Mouse (Mus musculus) heart, embryonic 14.5 days (tissue): ENCODE measurements around the gene Cacnb1. TPM values are rescaled to one million over a fixed set of nuclear protein-coding genes. Genes with fewer than 3 reads are reported as not detected.

ENCODE experiments used
- ATAC-seq: fragments of 200-750 bp; cut with Nextera tagmentation; 2 replicates; pipeline ENCODE4 v1.8.0; 2017; ENCODE audit warnings: low read depth, moderate TSS enrichment; ENCODE audit not compliant: insufficient number of reproducible peaks, insufficient read depth, low FRiP score
- H3K27ac ChIP-seq, 2 experiments: fragments of 200-500 bp in 1 of 2; fragments of 300-500 bp in 1 of 2; sonication (generic) in 1 of 2; replicated peaks in 1 of 2; 2 replicates each; pipeline ENCODE4 v1.5.1; 2012 to 2014; ENCODE audit warnings: low read depth in 2 of 2, low read length in 2 of 2, control low read depth in 1 of 2, mild to moderate bottlenecking in 1 of 2, mixed read lengths in 1 of 2; ENCODE audit not compliant: control insufficient read depth in 1 of 2, insufficient read depth in 1 of 2
- H3K27me3 ChIP-seq: fragments of 300-500 bp; sonication (generic); 2 replicates; pipeline ENCODE4 v1.6.1; 2014; ENCODE audit warnings: mild to moderate bottlenecking, low read length, control low read depth; ENCODE audit not compliant: control insufficient read depth, insufficient read depth
- H3K36me3 ChIP-seq: fragments of 300-500 bp; sonication (generic); 2 replicates; pipeline ENCODE4 v1.6.1; 2014; ENCODE audit warnings: mild to moderate bottlenecking, control low read depth, low read length, mixed read lengths; ENCODE audit not compliant: control insufficient read depth, insufficient read depth
- H3K4me1 ChIP-seq, 2 experiments: fragments of 200-500 bp in 1 of 2; fragments of 300-500 bp in 1 of 2; sonication (generic) in 1 of 2; 2 replicates each; pipeline ENCODE4 v1.6.1; 2012 to 2014; ENCODE audit warnings: low read length in 2 of 2, control low read depth in 1 of 2, mixed read lengths in 1 of 2; ENCODE audit not compliant: control insufficient read depth in 2 of 2, insufficient read depth in 2 of 2
- H3K4me2 ChIP-seq: fragments of 300-500 bp; sonication (generic); 2 replicates; pipeline ENCODE4 v1.6.1; 2014; ENCODE audit warnings: mild to moderate bottlenecking, low read length
- H3K4me3 ChIP-seq, 2 experiments: fragments of 200-500 bp in 1 of 2; fragments of 300-500 bp in 1 of 2; sonication (generic) in 1 of 2; 2 replicates each; pipeline ENCODE4 v1.5.1; 2012 to 2014; ENCODE audit warnings: low read length in 2 of 2, mild to moderate bottlenecking in 2 of 2, control low read depth in 1 of 2, low read depth in 1 of 2, moderate library complexity in 1 of 2; ENCODE audit not compliant: control insufficient read depth in 1 of 2, insufficient read depth in 1 of 2
- H3K9ac ChIP-seq: fragments of 300-500 bp; sonication (generic); 2 replicates; pipeline ENCODE4 v1.6.1; 2014; ENCODE audit warnings: mild to moderate bottlenecking, low read length
- H3K9me3 ChIP-seq: fragments of 300-500 bp; sonication (generic); 2 replicates; pipeline ENCODE4 v1.6.1; 2016; ENCODE audit warnings: low read length, control low read depth; ENCODE audit not compliant: control insufficient read depth
- WGBS: fragments of 180-500 bp; shearing (Covaris S2); extraction: QIAGEN DNeasy Blood & Tissue Kit; methylation state at CpG from one replicate; pipeline ENCODE4 v1.1.7; 2014; 5-methylcytosine and 5-hydroxymethylcytosine counted together
- polyA plus RNA-seq: library from polyadenylated mRNA; unstranded; fragments of >200 nt; fragmentation: Nextera tagmentation; extraction: Ambion mirVana; gene quantifications from 2 replicates; pipeline ENCODE4 v1.2.1, GENCODE M21; 2014

Cacnb1 gene
- polyA plus RNA-seq, 1 experiment from 2014 or later, result 7.1 TPM

DNA sequence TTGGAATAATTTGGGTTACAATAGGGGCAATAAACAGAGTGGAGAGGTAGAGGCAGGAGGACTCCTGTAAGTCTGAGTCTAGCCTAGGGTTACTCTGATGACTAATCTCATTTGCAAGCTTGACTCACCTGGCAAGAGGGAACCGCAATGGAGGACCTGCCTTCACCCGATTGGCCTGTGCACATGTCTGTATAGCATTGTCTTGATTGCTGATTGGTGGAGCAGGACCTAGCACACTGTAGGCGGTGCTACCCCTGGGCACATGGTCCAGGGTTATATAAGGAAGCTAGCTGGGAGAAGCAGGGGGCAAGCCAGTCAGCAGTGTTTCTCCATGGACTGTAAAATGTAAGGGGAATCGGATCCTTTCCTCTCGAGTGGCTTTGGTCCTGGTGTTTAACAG lies 35.2 kb upstream of the Cacnb1 start:
- 86% methylated on average over 5 of the region's 5 CpGs for WGBS
- Histone ChIP-seq H3K4me3 (no peak overlapping the region), H3K27ac (no peak overlapping the region), H3K9me3 (no peaks in the 10 kb centered on the region), H3K27me3 (peaks cover 15% of the 10 kb centered on the region), H3K4me1 (peaks cover 8 to 15% of the 10 kb centered on the region in 2 experiments; a peak in 2 of 4 replicates), H3K9ac (no peak overlapping the region; the same call in 1 of the 2 replicates), H3K36me3 (no peaks in the 10 kb centered on the region), H3K4me2 (peak overlapping the region; percentile 40)
- no peak for ATAC-seq

DNA sequence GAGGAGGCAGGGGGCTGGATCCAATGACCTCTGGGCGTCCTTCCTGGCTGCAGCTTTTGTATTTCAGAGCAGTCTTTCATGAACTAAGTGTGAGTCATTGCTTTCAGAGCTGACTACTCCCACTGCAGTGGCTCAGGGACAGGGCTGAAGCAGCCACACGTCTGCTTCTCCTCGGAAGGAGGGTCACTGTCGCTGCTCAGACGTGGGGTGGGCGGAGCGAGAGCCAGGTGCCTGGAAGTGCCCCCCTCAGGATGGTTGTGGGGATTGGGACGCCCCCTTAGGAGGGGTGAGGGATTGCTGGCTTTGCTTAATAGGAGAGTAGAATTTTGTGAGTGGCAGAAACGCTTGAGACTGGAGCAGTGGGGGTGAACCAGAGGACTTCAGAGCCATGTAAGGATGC lies 34.6 kb upstream of the Cacnb1 start:
- ATAC-seq, result 0 out of 2 replicates have a peak, but pooled peaks have one; percentile 18
- Histone ChIP-seq H3K27me3 (peaks cover 21% of the 10 kb centered on the region), H3K4me2 (peak overlapping the region; percentile 40), H3K9me3 (no peaks in the 10 kb centered on the region), H3K9ac (peak overlapping the region; percentile 50), H3K4me3 (no peak overlapping the region), H3K4me1 (peaks cover 8 to 20% of the 10 kb centered on the region in 2 experiments; a peak in 2 of 4 replicates), H3K27ac (peak overlapping the region; percentile 10 to 25; a peak in 2 of 4 replicates), H3K36me3 (no peaks in the 10 kb centered on the region)
- 14% methylated on average over 9 of the region's 9 CpGs for WGBS

DNA sequence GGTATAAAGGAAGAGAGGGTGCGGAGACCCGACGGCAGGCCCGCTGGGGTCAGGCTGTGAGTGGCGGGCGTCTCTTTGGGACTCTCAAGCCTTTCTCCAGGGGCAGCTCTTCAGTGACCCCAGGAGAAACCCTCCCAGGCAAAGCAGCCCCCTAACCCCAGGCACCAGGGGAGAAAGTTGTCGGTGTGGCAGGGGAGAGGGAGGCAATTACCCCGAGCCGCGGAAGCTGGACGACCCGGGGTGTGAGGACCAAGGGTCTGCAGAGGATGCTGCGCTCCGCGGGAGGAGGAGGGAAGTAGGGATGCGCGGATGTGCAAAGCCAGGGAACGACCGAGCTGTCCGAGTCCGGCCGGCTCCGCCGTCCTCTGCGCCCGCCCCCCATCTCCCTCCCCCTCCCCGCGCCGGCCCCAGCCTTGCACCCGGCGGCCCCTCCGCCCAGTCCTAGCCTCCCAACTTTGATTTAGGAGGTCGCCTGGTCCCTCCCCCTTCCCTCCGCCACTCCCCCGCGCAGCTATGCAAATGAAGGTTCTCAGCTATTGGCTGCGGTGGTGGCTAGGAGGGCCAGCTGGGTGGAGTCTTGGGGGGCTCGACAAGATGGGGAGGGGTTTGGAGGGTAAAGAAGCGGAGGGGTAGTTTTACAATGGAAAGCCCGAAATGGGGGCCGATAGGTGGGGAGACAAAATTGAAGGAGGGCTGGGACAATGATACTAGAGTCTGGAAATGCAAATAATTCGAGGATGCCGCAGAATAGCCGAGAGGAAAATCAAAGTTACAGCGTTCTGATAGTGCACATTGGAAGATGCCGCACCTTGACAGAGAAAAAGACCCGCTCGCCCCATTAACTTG lies 30.4 kb upstream of the Cacnb1 start, which contains the start of gene Stac2:
Stac2 (minus strand) TSS at position 474 of the 846 bp plus-strand sequence.
- peak; percentile 62 for ATAC-seq
- no peak within 1 kb of the TSS for H3K27ac ChIP-seq
- peaks cover 46% of the 10 kb centered on the region for H3K27me3 ChIP-seq
- WGBS, result 2% methylated on average over 39 of the region's 48 CpGs
- H3K4me2 ChIP-seq, result peak within 1 kb of the TSS; percentile 84
- no peaks in the 10 kb centered on the region for H3K36me3 ChIP-seq
- H3K9me3 ChIP-seq, result no peaks in the 10 kb centered on the region
- peak within 1 kb of the TSS; percentile 64 for H3K9ac ChIP-seq
- peak within 1 kb of the TSS; percentile 51 for H3K4me3 ChIP-seq
- H3K4me1 ChIP-seq, result peaks cover 14 to 31% of the 10 kb centered on the region in 2 experiments

DNA sequence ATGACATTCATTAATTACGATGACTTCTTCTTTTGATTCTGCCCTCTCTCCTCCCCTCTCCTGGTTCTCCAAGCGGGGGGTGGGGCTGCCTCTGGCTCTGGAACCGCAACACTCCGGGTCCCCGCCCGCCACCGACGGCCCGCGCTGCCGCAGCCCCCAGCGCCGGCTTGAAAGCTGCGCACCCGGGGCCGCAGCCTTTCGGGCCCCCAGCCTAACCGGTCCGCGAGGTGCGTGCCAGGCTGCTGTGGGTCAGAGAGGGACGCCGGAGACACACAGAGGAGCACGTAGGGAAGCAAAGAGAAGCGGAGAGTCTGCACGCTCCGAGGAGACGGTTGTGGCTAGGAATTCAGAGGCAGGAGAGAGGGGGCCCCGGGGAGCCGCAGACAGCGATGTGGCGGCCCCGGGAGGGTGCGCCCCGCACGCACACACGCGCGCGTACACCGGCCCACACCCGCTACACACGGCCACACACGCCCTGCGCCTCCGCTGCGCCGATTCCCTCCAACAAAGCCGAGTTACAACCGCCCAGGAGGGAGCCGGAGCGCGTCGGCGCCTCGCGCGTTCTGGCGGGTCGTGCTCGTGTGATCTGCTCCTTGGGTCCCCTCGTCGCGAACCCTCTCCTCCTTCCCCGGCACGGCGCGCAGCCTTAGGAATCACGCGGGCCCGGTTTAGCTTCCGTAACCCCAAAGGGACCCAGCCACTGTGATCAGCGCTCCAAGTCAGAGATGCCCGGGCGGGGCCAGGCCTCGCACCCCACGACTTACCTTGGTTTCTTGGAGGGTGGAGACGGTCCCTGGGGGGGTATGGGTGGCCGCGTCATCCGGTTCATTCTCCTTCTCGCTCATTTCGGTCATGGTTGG lies 29.5 kb upstream of the Cacnb1 start:
- ATAC-seq, result no peak
- Histone ChIP-seq H3K36me3 (no peaks in the 10 kb centered on the region), H3K4me3 (peak overlapping the region; percentile 51), H3K9me3 (no peaks in the 10 kb centered on the region), H3K4me2 (peak overlapping the region; percentile 84), H3K27me3 (peaks cover 46% of the 10 kb centered on the region), H3K27ac (no peak overlapping the region), H3K4me1 (peaks cover 10 to 23% of the 10 kb centered on the region in 2 experiments), H3K9ac (peak overlapping the region; percentile 64)
- WGBS, result under 1% methylated on average over 78 of the region's 83 CpGs

DNA sequence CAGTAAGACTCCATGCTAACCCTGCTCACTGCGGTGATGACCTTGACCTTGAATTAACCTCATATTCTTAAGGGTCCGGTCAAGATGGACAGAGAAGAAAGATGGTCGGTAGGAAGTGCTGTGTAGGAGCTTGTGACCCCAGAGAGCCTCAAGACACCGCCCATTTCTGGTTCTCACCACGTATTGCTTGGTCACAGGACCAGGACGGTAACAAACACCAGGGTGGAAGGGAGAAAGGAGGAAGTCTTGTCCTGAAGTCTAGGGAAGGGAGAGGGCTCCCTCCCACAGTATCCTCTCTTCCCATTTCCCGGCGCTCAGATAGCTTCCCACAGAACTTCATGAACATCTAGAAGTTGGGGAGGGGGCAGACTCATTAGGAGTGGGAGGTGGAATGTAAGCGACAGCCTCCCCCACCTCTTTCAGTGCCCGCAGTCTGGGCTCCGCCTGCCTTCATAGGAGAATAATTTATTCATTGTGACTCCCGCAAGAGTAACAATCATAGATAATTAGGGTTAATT lies 28.8 kb upstream of the Cacnb1 start:
- Histone ChIP-seq H3K27me3 (peaks cover 46% of the 10 kb centered on the region), H3K27ac (no peak overlapping the region), H3K4me3 (peak overlapping the region; percentile 51), H3K36me3 (no peaks in the 10 kb centered on the region), H3K4me2 (peak overlapping the region; percentile 84), H3K4me1 (peaks cover 7 to 23% of the 10 kb centered on the region in 2 experiments), H3K9me3 (no peaks in the 10 kb centered on the region), H3K9ac (peak overlapping the region; percentile 64)
- ATAC-seq, result no peak
- 9% methylated on average over 12 of the region's 12 CpGs for WGBS

DNA sequence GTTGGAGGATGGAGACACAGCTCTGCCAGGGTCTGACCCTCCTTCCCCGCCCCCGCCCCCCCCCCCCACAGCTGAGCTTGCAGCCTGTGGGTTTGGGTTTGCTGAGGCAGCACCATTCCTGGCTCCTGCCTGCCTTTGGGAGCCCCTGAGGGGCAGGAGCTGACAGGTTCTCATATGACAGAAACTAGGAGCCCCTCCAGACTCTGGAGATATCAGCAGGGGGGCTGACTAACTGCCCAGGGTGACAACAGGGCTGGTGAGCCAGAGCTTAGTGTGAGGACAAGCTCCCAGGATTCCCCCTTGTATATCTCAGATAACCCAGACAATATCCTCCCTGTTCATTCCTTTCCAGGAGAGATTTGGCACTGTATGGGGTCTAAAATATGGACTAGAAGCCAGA lies 28.1 kb upstream of the Cacnb1 start:
- H3K9ac ChIP-seq, result no peak overlapping the region
- H3K4me1 ChIP-seq, result peaks cover 7 to 27% of the 10 kb centered on the region in 2 experiments
- H3K4me3 ChIP-seq, result no peak overlapping the region
- 29% methylated on average over 2 of the region's 2 CpGs for WGBS
- 0 out of 2 replicates have a peak overlapping the region, but pooled peaks have one; percentile 84 for H3K4me2 ChIP-seq
- no peak for ATAC-seq
- H3K9me3 ChIP-seq, result no peaks in the 10 kb centered on the region
- H3K27me3 ChIP-seq, result peaks cover 45% of the 10 kb centered on the region
- no peaks in the 10 kb centered on the region for H3K36me3 ChIP-seq
- no peak overlapping the region for H3K27ac ChIP-seq

DNA sequence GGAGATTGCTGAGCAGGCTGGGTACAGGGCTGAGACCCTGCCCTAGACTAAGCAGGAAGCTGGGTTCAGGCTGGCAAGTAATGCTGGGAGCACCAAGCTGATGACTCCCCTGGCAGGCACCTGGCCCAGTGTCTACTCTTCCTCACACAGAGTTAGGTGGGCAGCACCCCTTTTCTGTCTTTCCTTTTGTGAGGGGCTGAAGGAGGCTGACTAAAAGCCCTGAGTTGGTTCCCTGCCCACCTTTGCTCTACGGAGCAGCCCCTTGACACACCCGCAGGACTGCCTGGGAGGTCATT lies 27.6 kb upstream of the Cacnb1 start:
- 24% methylated on average over 2 of the region's 2 CpGs for WGBS
- no peak overlapping the region for H3K4me3 ChIP-seq
- no peak overlapping the region for H3K4me2 ChIP-seq
- no peak for ATAC-seq
- H3K4me1 ChIP-seq, result peaks cover 7 to 27% of the 10 kb centered on the region in 2 experiments
- no peak overlapping the region for H3K9ac ChIP-seq
- H3K27ac ChIP-seq, result no peak overlapping the region
- peaks cover 42% of the 10 kb centered on the region for H3K27me3 ChIP-seq
- H3K9me3 ChIP-seq, result no peaks in the 10 kb centered on the region
- H3K36me3 ChIP-seq, result no peaks in the 10 kb centered on the region
